Mouse (Mus musculus): ENCODE measurements around the gene Vapb. TPM values are rescaled to one million over a fixed set of nuclear protein-coding genes. Genes with fewer than 3 reads are reported as not detected.

Vapb gene
- polyA plus RNA-seq, 1 experiment from 2014 or later = 15.9 TPM

GRCm38 (mm10) chr2:173744070-173744815 is 6.9 kb downstream of the Vapb start:
- WGBS = 93% methylated on average over 7 of the region's 7 CpGs
- Histone ChIP-seq H3K36me3 (ENCODE audit: control insufficient read depth, insufficient read depth, low read length) (no peaks in the 10 kb centered on the region), H3K4me3 (ENCODE audit: low read depth, low read length) (no peak overlapping the region), H3K27me3 (ENCODE audit: control insufficient read depth, insufficient read depth, low read depth, low read length) (no peaks in the 10 kb centered on the region), H3K9me3 (replicated peaks; ENCODE audit: control insufficient read depth, low read length, poor library complexity, severe bottlenecking) (no peaks in the 10 kb centered on the region), H3K4me1 (ENCODE audit: control insufficient read depth, insufficient read depth, low read length) (peaks cover 7% of the 10 kb centered on the region; the same call in 1 of the 2 replicates), H3K9ac (ENCODE audit: low read depth, low read length) (no peak overlapping the region), H3K4me2 (ENCODE audit: low read length) (no peak overlapping the region), H3K27ac (ENCODE audit: low read length) (no peak overlapping the region)
- ATAC-seq = no peak

- no peak for ATAC-seq
- H3K4me3 ChIP-seq (ENCODE audit: low read depth, low read length) = no peak overlapping the region
- no peaks in the 10 kb centered on the region; the same call in 1 of the 2 replicates for H3K4me1 ChIP-seq (ENCODE audit: control insufficient read depth, insufficient read depth, low read length)
- WGBS = 85% methylated on average over 2 of the region's 2 CpGs
- no peak overlapping the region for H3K27ac ChIP-seq (ENCODE audit: low read length)
- no peaks in the 10 kb centered on the region for H3K9me3 ChIP-seq (replicated peaks; ENCODE audit: control insufficient read depth, low read length, poor library complexity, severe bottlenecking)
- H3K9ac ChIP-seq (ENCODE audit: low read depth, low read length) = no peak overlapping the region
- H3K27me3 ChIP-seq (ENCODE audit: control insufficient read depth, insufficient read depth, low read depth, low read length) = no peaks in the 10 kb centered on the region
- no peak overlapping the region for H3K4me2 ChIP-seq (ENCODE audit: low read length)
- no peaks in the 10 kb centered on the region for H3K36me3 ChIP-seq (ENCODE audit: control insufficient read depth, insufficient read depth, low read length)
These were observed 11.8 kb downstream of the Vapb start for GRCm38 (mm10) chr2:173748961-173749659.

- no peaks in the 10 kb centered on the region for H3K27me3 ChIP-seq (ENCODE audit: control insufficient read depth, insufficient read depth, low read depth, low read length)
- H3K9me3 ChIP-seq (replicated peaks; ENCODE audit: control insufficient read depth, low read length, poor library complexity, severe bottlenecking) = no peaks in the 10 kb centered on the region
- WGBS = 13% methylated on average over 8 of the region's 8 CpGs
- H3K4me3 ChIP-seq (ENCODE audit: low read depth, low read length) = no peak overlapping the region
- H3K4me2 ChIP-seq (ENCODE audit: low read length) = no peak overlapping the region
- peaks cover 16% of the 10 kb centered on the region; the same call in 1 of the 2 replicates for H3K4me1 ChIP-seq (ENCODE audit: control insufficient read depth, insufficient read depth, low read length)
- H3K27ac ChIP-seq (ENCODE audit: low read length) = peak overlapping the region; percentile 33; the same call in 1 of the 2 replicates
- no peaks in the 10 kb centered on the region for H3K36me3 ChIP-seq (ENCODE audit: control insufficient read depth, insufficient read depth, low read length)
- H3K9ac ChIP-seq (ENCODE audit: low read depth, low read length) = no peak overlapping the region
- ATAC-seq = peak; percentile 56; the same call in 1 of the 2 replicates
These were observed 18.3 kb downstream of the Vapb start for GRCm38 (mm10) chr2:173755433-173756144.

- Histone ChIP-seq H3K9ac (ENCODE audit: low read depth, low read length) (no peak overlapping the region), H3K9me3 (replicated peaks; ENCODE audit: control insufficient read depth, low read length, poor library complexity, severe bottlenecking) (no peaks in the 10 kb centered on the region), H3K4me1 (ENCODE audit: control insufficient read depth, insufficient read depth, low read length) (peaks cover 20% of the 10 kb centered on the region; the same call in 1 of the 2 replicates), H3K36me3 (ENCODE audit: control insufficient read depth, insufficient read depth, low read length) (no peaks in the 10 kb centered on the region), H3K27ac (ENCODE audit: low read length) (no peak overlapping the region), H3K4me2 (ENCODE audit: low read length) (no peak overlapping the region), H3K4me3 (ENCODE audit: low read depth, low read length) (no peak overlapping the region), H3K27me3 (ENCODE audit: control insufficient read depth, insufficient read depth, low read depth, low read length) (no peaks in the 10 kb centered on the region)
- WGBS = 86% methylated on average over 8 of the region's 8 CpGs
- no peak for ATAC-seq
These were observed 20.4 kb downstream of the Vapb start for GRCm38 (mm10) chr2:173757624-173758155.

- Histone ChIP-seq H3K36me3 (ENCODE audit: control insufficient read depth, insufficient read depth, low read length) (peaks cover 6% of the 10 kb centered on the region; the same call in 1 of the 2 replicates), H3K4me1 (ENCODE audit: control insufficient read depth, insufficient read depth, low read length) (peaks cover 24% of the 10 kb centered on the region), H3K27me3 (ENCODE audit: control insufficient read depth, insufficient read depth, low read depth, low read length) (no peaks in the 10 kb centered on the region), H3K4me3 (ENCODE audit: low read depth, low read length) (no peak overlapping the region), H3K9ac (ENCODE audit: low read depth, low read length) (no peak overlapping the region), H3K4me2 (ENCODE audit: low read length) (no peak overlapping the region), H3K27ac (ENCODE audit: low read length) (no peak overlapping the region), H3K9me3 (replicated peaks; ENCODE audit: control insufficient read depth, low read length, poor library complexity, severe bottlenecking) (no peaks in the 10 kb centered on the region)
- no peak for ATAC-seq
- WGBS = 74% methylated on average over 6 of the region's 6 CpGs
These were observed 23.3 kb downstream of the Vapb start for GRCm38 (mm10) chr2:173760607-173761006.

GRCm38 (mm10) chr2:173764629-173765028 is 27.3 kb downstream of the Vapb start:
- Histone ChIP-seq H3K27ac (ENCODE audit: low read length) (no peak overlapping the region), H3K4me1 (ENCODE audit: control insufficient read depth, insufficient read depth, low read length) (peaks cover 27% of the 10 kb centered on the region), H3K36me3 (ENCODE audit: control insufficient read depth, insufficient read depth, low read length) (peaks cover 6% of the 10 kb centered on the region; the same call in 1 of the 2 replicates), H3K9me3 (replicated peaks; ENCODE audit: control insufficient read depth, low read length, poor library complexity, severe bottlenecking) (no peaks in the 10 kb centered on the region), H3K9ac (ENCODE audit: low read depth, low read length) (no peak overlapping the region), H3K4me3 (ENCODE audit: low read depth, low read length) (no peak overlapping the region), H3K4me2 (ENCODE audit: low read length) (no peak overlapping the region), H3K27me3 (ENCODE audit: control insufficient read depth, insufficient read depth, low read depth, low read length) (no peaks in the 10 kb centered on the region)
- WGBS = 60% methylated on average over 3 of the region's 3 CpGs
- no peak for ATAC-seq

GRCm38 (mm10) chr2:173767959-173768595 is 30.8 kb downstream of the Vapb start:
- no peak for ATAC-seq
- 69% methylated on average over 8 of the region's 8 CpGs for WGBS
- Histone ChIP-seq H3K9me3 (replicated peaks; ENCODE audit: control insufficient read depth, low read length, poor library complexity, severe bottlenecking) (no peaks in the 10 kb centered on the region), H3K36me3 (ENCODE audit: control insufficient read depth, insufficient read depth, low read length) (peaks cover 6% of the 10 kb centered on the region; the same call in 1 of the 2 replicates), H3K9ac (ENCODE audit: low read depth, low read length) (no peak overlapping the region), H3K4me3 (ENCODE audit: low read depth, low read length) (no peak overlapping the region), H3K27ac (ENCODE audit: low read length) (no peak overlapping the region), H3K4me2 (ENCODE audit: low read length) (no peak overlapping the region), H3K4me1 (ENCODE audit: control insufficient read depth, insufficient read depth, low read length) (peaks cover 22% of the 10 kb centered on the region), H3K27me3 (ENCODE audit: control insufficient read depth, insufficient read depth, low read depth, low read length) (no peaks in the 10 kb centered on the region)

GRCm38 (mm10) chr2:173769183-173769582 is 31.9 kb downstream of the Vapb start:
- peaks cover 28% of the 10 kb centered on the region for H3K4me1 ChIP-seq (ENCODE audit: control insufficient read depth, insufficient read depth, low read length)
- H3K4me2 ChIP-seq (ENCODE audit: low read length) = no peak overlapping the region
- no peaks in the 10 kb centered on the region for H3K27me3 ChIP-seq (ENCODE audit: control insufficient read depth, insufficient read depth, low read depth, low read length)
- no peak overlapping the region for H3K4me3 ChIP-seq (ENCODE audit: low read depth, low read length)
- H3K27ac ChIP-seq (ENCODE audit: low read length) = peak overlapping the region; percentile 4; the same call in 1 of the 2 replicates
- H3K36me3 ChIP-seq (ENCODE audit: control insufficient read depth, insufficient read depth, low read length) = peaks cover 5% of the 10 kb centered on the region; the same call in 1 of the 2 replicates
- no peak overlapping the region for H3K9ac ChIP-seq (ENCODE audit: low read depth, low read length)
- ATAC-seq = no peak
- no peaks in the 10 kb centered on the region for H3K9me3 ChIP-seq (replicated peaks; ENCODE audit: control insufficient read depth, low read length, poor library complexity, severe bottlenecking)
- 45% methylated on average over 10 of the region's 10 CpGs for WGBS

All from midbrain, embryonic 16.5 days (tissue).